Mouse (Mus musculus) ES-E14 (cell line): ENCODE data around the gene Zc3h7a.

Source experiments
- CHD2 ChIP-seq: IDR thresholded peaks from 2 replicates; pipeline ENCODE4 v1.6.1; 2014; ENCODE audit warnings: mild to moderate bottlenecking, low read depth, low read length, inconsistent platforms
- HCFC1 ChIP-seq: IDR thresholded peaks from 2 replicates; pipeline ENCODE4 v1.6.1; 2012; ENCODE audit warnings: low read length, inconsistent platforms, borderline replicate concordance; ENCODE audit not compliant: insufficient read depth
- MAFK ChIP-seq: IDR thresholded peaks from 2 replicates; pipeline ENCODE4 v1.6.1; 2014; ENCODE audit warnings: mild to moderate bottlenecking, low read depth, low read length, inconsistent platforms; ENCODE audit not compliant: insufficient read depth

DNA sequence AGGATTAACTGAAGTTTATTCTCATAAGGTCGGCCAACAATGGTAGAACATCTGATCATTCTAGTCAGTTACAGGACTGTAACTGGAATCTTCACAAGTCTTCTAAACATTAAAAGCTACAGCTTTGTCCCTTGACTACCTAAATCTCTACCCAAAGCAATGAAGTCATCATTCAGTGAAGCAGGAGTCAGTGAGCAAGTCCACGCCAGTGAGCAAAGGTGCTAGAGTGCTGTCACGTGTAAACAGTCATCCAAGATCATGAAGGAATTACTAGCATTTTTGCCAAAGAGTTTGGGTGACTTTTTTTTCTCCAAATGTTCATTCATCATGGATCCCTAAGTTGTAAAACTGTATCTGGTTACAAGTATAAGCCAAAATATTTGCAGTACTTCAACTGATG lies 41.6 kb upstream of the Zc3h7a start:
- TF ChIP-seq MAFK (no peak), CHD2 (no peak), HCFC1 (no peak)
